Mouse (Mus musculus) embryonic facial prominence, embryonic 12.5 days (tissue): ENCODE data around the gene Mbd3. TPM values are rescaled to one million over a fixed set of nuclear protein-coding genes. Genes with fewer than 3 reads are reported as not detected.
"Not testable (repeated sequence)": the region's sequence is repeated elsewhere in the genome, so short reads cannot be mapped to it uniquely, and the experiment has no call there.

ENCODE experiments used
- ATAC-seq: fragments of 200-750 bp; cut with Nextera tagmentation; 2 replicates; pipeline ENCODE4 v1.8.0; 2017; ENCODE audit not compliant: insufficient number of reproducible peaks, insufficient read depth, low FRiP score, low TSS enrichment
- H3K27ac ChIP-seq: fragments of 300-500 bp; sonication (generic); 2 replicates; pipeline ENCODE4 v1.5.1; 2016; ENCODE audit warnings: mild to moderate bottlenecking
- H3K27me3 ChIP-seq: fragments of 300-500 bp; sonication (generic); 2 replicates; pipeline ENCODE4 v1.6.1; 2016; ENCODE audit warnings: mild to moderate bottlenecking, moderate library complexity
- H3K36me3 ChIP-seq: fragments of 300-500 bp; sonication (generic); 2 replicates; pipeline ENCODE4 v1.6.1; 2016; ENCODE audit warnings: mild to moderate bottlenecking
- H3K4me1 ChIP-seq: fragments of 300-500 bp; sonication (generic); 2 replicates; pipeline ENCODE4 v1.6.1; 2016
- H3K4me2 ChIP-seq: fragments of 300-500 bp; sonication (generic); replicated peaks from 2 replicates; pipeline ENCODE4 v1.6.1; 2016; ENCODE audit warnings: mild to moderate bottlenecking, moderate library complexity
- H3K4me3 ChIP-seq: fragments of 300-500 bp; sonication (generic); 2 replicates; pipeline ENCODE4 v1.5.1; 2016; ENCODE audit warnings: mild to moderate bottlenecking
- H3K9ac ChIP-seq: fragments of 300-500 bp; sonication (generic); 2 replicates; pipeline ENCODE4 v1.6.1; 2016; ENCODE audit warnings: mild to moderate bottlenecking, moderate library complexity
- H3K9me3 ChIP-seq: fragments of 300-500 bp; sonication (generic); 2 replicates; pipeline ENCODE4 v1.6.1; 2016; ENCODE audit warnings: mild to moderate bottlenecking, moderate library complexity
- WGBS: fragments of 180-500 bp; shearing (Covaris S2); methylation state at CpG from one replicate; pipeline ENCODE4 v1.1.7; 2016; 5-methylcytosine and 5-hydroxymethylcytosine counted together
- microRNA-seq: library from miRNA; unstranded; fragments of <30 nt; microRNA quantifications from one replicate; pipeline ENCODE4, GENCODE M21; 2017
- polyA plus RNA-seq: library from polyadenylated mRNA; unstranded; fragments of >200 nt; fragmentation: Nextera tagmentation; extraction: Ambion mirVana; gene quantifications from 2 replicates; pipeline ENCODE4 v1.2.1, GENCODE M21; 2016

Mbd3 gene
- polyA plus RNA-seq, 1 experiment from 2014 or later, result 332 TPM

GRCm38 (mm10) chr10:80347514-80347967 lies 51.8 kb downstream of the Mbd3 start:
- no peak for ATAC-seq
- H3K4me2 ChIP-seq, result no peak overlapping the region; the same call in none of the 2 replicates
- H3K4me3 ChIP-seq, result no peak overlapping the region
- H3K27ac ChIP-seq, result no peak overlapping the region
- H3K9me3 ChIP-seq, result no peaks in the 10 kb centered on the region
- WGBS, result 12% methylated on average over 17 of the region's 17 CpGs
- H3K27me3 ChIP-seq, result peaks cover 98% of the 10 kb centered on the region
- no peaks in the 10 kb centered on the region for H3K36me3 ChIP-seq
- peaks cover 29% of the 10 kb centered on the region for H3K4me1 ChIP-seq
- no peak overlapping the region for H3K9ac ChIP-seq

GRCm38 (mm10) chr10:80345929-80346328 lies 53.4 kb downstream of the Mbd3 start:
- peaks cover 39% of the 10 kb centered on the region for H3K4me1 ChIP-seq
- H3K27ac ChIP-seq, H3K4me2 ChIP-seq, ATAC-seq, H3K9me3 ChIP-seq, H3K9ac ChIP-seq, H3K4me3 ChIP-seq, H3K36me3 ChIP-seq: not testable (repeated sequence)
- 71% methylated on average over 6 of the region's 6 CpGs for WGBS
- H3K27me3 ChIP-seq, result peaks cover 98% of the 10 kb centered on the region

GRCm38 (mm10) chr10:80345122-80345521 lies 54.2 kb downstream of the Mbd3 start:
- under 1% methylated on average over 16 of the region's 16 CpGs for whole genome bisulfite sequencing
- ATAC-seq, result no peak
- peaks cover 39% of the 10 kb centered on the region for H3K4me1 ChIP-seq
- no peak overlapping the region for H3K27ac ChIP-seq
- H3K27me3 ChIP-seq, result peaks cover 98% of the 10 kb centered on the region
- peak overlapping the region; percentile 12; the same call in 1 of the 2 replicates for H3K4me2 ChIP-seq
- peak overlapping the region; percentile 9; the same call in 1 of the 2 replicates for H3K4me3 ChIP-seq
- no peaks in the 10 kb centered on the region for H3K36me3 ChIP-seq
- H3K9ac ChIP-seq, result peak overlapping the region; percentile 2; the same call in 1 of the 2 replicates
- H3K9me3 ChIP-seq, result no peaks in the 10 kb centered on the region

GRCm38 (mm10) chr10:80344131-80344661 lies 55.2 kb downstream of the Mbd3 start:
- 39% methylated on average over 9 of the region's 9 CpGs for WGBS

GRCm38 (mm10) chr10:80343425-80343895 lies 55.9 kb downstream of the Mbd3 start:
- H3K4me1 ChIP-seq, result peaks cover 31% of the 10 kb centered on the region
- H3K4me2 ChIP-seq, result peak overlapping the region; percentile 53
- no peak overlapping the region for H3K27ac ChIP-seq
- H3K27me3 ChIP-seq, result peaks cover 81% of the 10 kb centered on the region
- H3K9me3 ChIP-seq, result no peaks in the 10 kb centered on the region
- H3K36me3 ChIP-seq, result no peaks in the 10 kb centered on the region
- WGBS, result 26% methylated on average over 13 of the region's 13 CpGs
- H3K9ac ChIP-seq, result no peak overlapping the region
- H3K4me3 ChIP-seq, result peak overlapping the region; percentile 34
- 0 out of 2 replicates have a peak, but pooled peaks have one; percentile 9 for ATAC-seq

More at GRCm38 (mm10) chr10:80344131-80344661, 55.2 kb downstream of the Mbd3 start:
- H3K36me3 ChIP-seq, result no peaks in the 10 kb centered on the region
- H3K9ac ChIP-seq, result no peak overlapping the region
- ATAC-seq, result no peak
- no peaks in the 10 kb centered on the region for H3K9me3 ChIP-seq
- H3K27ac ChIP-seq, result no peak overlapping the region
- H3K4me1 ChIP-seq, result peaks cover 38% of the 10 kb centered on the region
- 0 out of 2 replicates have a peak overlapping the region, but pooled peaks have one; percentile 1 for H3K4me2 ChIP-seq
- H3K4me3 ChIP-seq, result no peak overlapping the region
- peaks cover 89% of the 10 kb centered on the region for H3K27me3 ChIP-seq

GRCm38 (mm10) chr10:80342749-80343424 lies 56.5 kb downstream of the Mbd3 start:
- ATAC-seq, result peak; percentile 68
- Histone ChIP-seq H3K27ac (no peak overlapping the region), H3K27me3 (peaks cover 76% of the 10 kb centered on the region), H3K9ac (no peak overlapping the region), H3K36me3 (no peaks in the 10 kb centered on the region), H3K4me3 (peak overlapping the region; percentile 34), H3K4me1 (peaks cover 25% of the 10 kb centered on the region), H3K9me3 (no peaks in the 10 kb centered on the region), H3K4me2 (peak overlapping the region; percentile 53)
- WGBS, result 2% methylated on average over 32 of the region's 33 CpGs

Small RNA genes within 50 kb of the gene (microRNA-seq; reads per million reads assigned to microRNA genes)
- gene Gm22721, result not detected

Other genes with a start within 250 kb of the Mbd3 start
- gene Cirbp, start 233.6 kb downstream of the Mbd3 start, polyA plus RNA-seq, result 151 and 159 TPM in 2 replicates
- 11.6 and 13.0 TPM in 2 replicates for gene 1600002K03Rik, start 226.6 kb downstream of the Mbd3 start, polyA plus RNA-seq
- 55.8 and 56.9 TPM in 2 replicates for gene Efna2, start 220.1 kb downstream of the Mbd3 start, polyA plus RNA-seq
- 85.1 and 93.4 TPM in 2 replicates for gene Mum1, start 173.1 kb downstream of the Mbd3 start, polyA plus RNA-seq
- gene Ndufs7, start 150.4 kb downstream of the Mbd3 start, polyA plus RNA-seq, result 260 and 269 TPM in 2 replicates
- 33.8 and 38.6 TPM in 2 replicates for gene Gamt, start 138.5 kb downstream of the Mbd3 start, polyA plus RNA-seq
- 70.7 and 71.8 TPM in 2 replicates for gene Dazap1, start 138.1 kb downstream of the Mbd3 start, polyA plus RNA-seq
- gene Rps15, start 107.1 kb downstream of the Mbd3 start, polyA plus RNA-seq, result 851 and 902 TPM in 2 replicates
- gene Apc2, start 103.6 kb downstream of the Mbd3 start, polyA plus RNA-seq, result 18.3 and 21.7 TPM in 2 replicates
- 50.0 and 50.3 TPM in 2 replicates for gene 2310011J03Rik, start 79.0 kb downstream of the Mbd3 start, polyA plus RNA-seq
- 4.5 and 5.1 TPM in 2 replicates for gene Pcsk4, start 70.1 kb downstream of the Mbd3 start, polyA plus RNA-seq
- 4.2 and 5.7 TPM in 2 replicates for gene Reep6, start 69.6 kb downstream of the Mbd3 start, polyA plus RNA-seq
- gene Adamtsl5, start 51.1 kb downstream of the Mbd3 start, polyA plus RNA-seq, result 1.0 and 2.2 TPM in 2 replicates
- 0.87 and 1.2 TPM in 2 replicates for gene Plk5, start 43.1 kb downstream of the Mbd3 start, polyA plus RNA-seq
- 13.1 and 14.9 TPM in 2 replicates for gene Mex3d, start 11.9 kb downstream of the Mbd3 start, polyA plus RNA-seq
- 403 and 464 TPM in 2 replicates for gene Uqcr11, start 7.3 kb upstream of the Mbd3 start, polyA plus RNA-seq
- 251 and 258 TPM in 2 replicates for gene Tcf3, start 34.1 kb upstream of the Mbd3 start, polyA plus RNA-seq
- 0.10 and 0.13 TPM in 2 replicates for gene Onecut3, start 95.3 kb upstream of the Mbd3 start, polyA plus RNA-seq
- gene Atp8b3, start 139.6 kb upstream of the Mbd3 start, polyA plus RNA-seq, result 0.19 and 0.23 TPM in 2 replicates
- 32.9 and 33.1 TPM in 2 replicates for gene Rexo1, start 162.0 kb upstream of the Mbd3 start, polyA plus RNA-seq
- gene Klf16, start 177.8 kb upstream of the Mbd3 start, polyA plus RNA-seq, result 12.4 and 12.5 TPM in 2 replicates
- 123 and 125 TPM in 2 replicates for gene Abhd17a, start 190.8 kb upstream of the Mbd3 start, polyA plus RNA-seq
- gene Scamp4, start 203.3 kb upstream of the Mbd3 start, polyA plus RNA-seq, result 77.4 and 80.6 TPM in 2 replicates
- 7.0 and 7.8 TPM in 2 replicates for gene Adat3, start 203.3 kb upstream of the Mbd3 start, polyA plus RNA-seq
- gene Gm49322, start 206.5 kb upstream of the Mbd3 start, polyA plus RNA-seq, result 4.7 and 5.9 TPM in 2 replicates
- 250 and 263 TPM in 2 replicates for gene Csnk1g2, start 223.3 kb upstream of the Mbd3 start, polyA plus RNA-seq